Mouse (Mus musculus): ENCODE data around the gene Hacd3. TPM values are rescaled to one million over a fixed set of nuclear protein-coding genes. Genes with fewer than 3 reads are reported as not detected.

Hacd3 gene
- total and polyA plus RNA-seq, 3 experiments: 30.4 to 68.7 (median 41.5) TPM

- Histone ChIP-seq H3K79me2 (replicated peaks; ENCODE audit: control insufficient read depth, extremely low read depth, insufficient read depth, poor library complexity, severe bottlenecking) (peaks cover 18% of the 10 kb centered on the region), H3K4me1 (ENCODE audit: control insufficient read depth in 1 of 2, insufficient read depth in 2 of 2) (peaks cover 3 to 47% of the 10 kb centered on the region in 2 experiments), H3K9ac (ENCODE audit: insufficient read depth, low read depth) (no peak overlapping the region), H3K4me3 (replicated peaks in 1 of 3; ENCODE audit: low read depth in 2 of 3, low read length in 2 of 3, poor library complexity in 1 of 3) (no peak overlapping the region), H3K27ac (ENCODE audit: insufficient read depth, low read depth) (no peak overlapping the region), H3K4me2 (ENCODE audit: insufficient read depth, low read depth, poor library complexity, severe bottlenecking) (no peak overlapping the region), H3K27me3 (replicated peaks) (no peaks in the 10 kb centered on the region), H3K36me3 (replicated peaks in 1 of 2; ENCODE audit: control insufficient read depth in 1 of 2, insufficient read depth in 1 of 2, low read length in 1 of 2) (peaks cover 2 to 18% of the 10 kb centered on the region in 2 experiments), H3K9me3 (replicated peaks; ENCODE audit: low read length) (no peaks in the 10 kb centered on the region)
- DNase-seq (ENCODE audit: extremely low read depth): no peak
- in situ Hi-C loops (cut with MboI; ENCODE audit: low pct_ligation_motif_present, low pct_unique_long_range_greater_than_20kb, low sequenced_read_pairs): no loop called here
- dilution Hi-C loops (cut with MboI; ENCODE audit: extremely low pct_ligation_motif_present, extremely low pct_unique_long_range_greater_than_20kb, low sequenced_read_pairs): no loop called here
- TF ChIP-seq IRF4 (IDR thresholded peaks at IDR 0.05; ENCODE audit: low read depth, low read length): no peak
- TF ChIP-seq CHD1 (IDR thresholded peaks at IDR 0.05; ENCODE audit: low read depth, low read length): no peak
These were observed 5.1 kb downstream of the Hacd3 start for GRCm38 (mm10) chr9:65016241-65016977.

GRCm38 (mm10) chr9:65015461-65016222, 5.9 kb downstream of the Hacd3 start:
- no peaks in the 10 kb centered on the region for H3K27me3 ChIP-seq (replicated peaks)
- peaks cover 18% of the 10 kb centered on the region for H3K79me2 ChIP-seq (replicated peaks; ENCODE audit: control insufficient read depth, extremely low read depth, insufficient read depth, poor library complexity, severe bottlenecking)
- H3K4me1 ChIP-seq (ENCODE audit: control insufficient read depth in 1 of 2, insufficient read depth in 2 of 2): peaks cover 7 to 54% of the 10 kb centered on the region in 2 experiments
- no peak for DNase-seq (ENCODE audit: extremely low read depth)
- dilution Hi-C loops (cut with MboI; ENCODE audit: extremely low pct_ligation_motif_present, extremely low pct_unique_long_range_greater_than_20kb, low sequenced_read_pairs): no loop called here
- peaks cover 2 to 18% of the 10 kb centered on the region in 2 experiments for H3K36me3 ChIP-seq (replicated peaks in 1 of 2; ENCODE audit: control insufficient read depth in 1 of 2, insufficient read depth in 1 of 2, low read length in 1 of 2)
- no peak for TF ChIP-seq MXI1 (IDR thresholded peaks at IDR 0.05; ENCODE audit: low read depth, low read length)
- TF ChIP-seq POLR2A (IDR thresholded peaks at IDR 0.05; ENCODE audit: low read depth, low read length): no peak
- no peak for TF ChIP-seq MAX (IDR thresholded peaks at IDR 0.05; ENCODE audit: low read length)
- TF ChIP-seq CTCF (conservative IDR thresholded peaks at IDR 0.05 in 1 of 2, IDR thresholded peaks at IDR 0.05 in 1 of 2; ENCODE audit: low read depth in 2 of 2, low read length in 2 of 2): no peak
- TF ChIP-seq ZKSCAN1 (IDR thresholded peaks at IDR 0.05; ENCODE audit: borderline replicate concordance, low read depth, low read length): no peak
- TF ChIP-seq ZMIZ1 (IDR thresholded peaks at IDR 0.05; ENCODE audit: low read depth, low read length): no peak
- no peak for TF ChIP-seq USF1 (IDR thresholded peaks at IDR 0.05; ENCODE audit: low read depth, low read length)
- no peak for TF ChIP-seq SMC3 (IDR thresholded peaks at IDR 0.05; ENCODE audit: low read depth, low read length)
- TF ChIP-seq EP300 (IDR thresholded peaks at IDR 0.05; ENCODE audit: low read length): no peak
- TF ChIP-seq USF2 (conservative IDR thresholded peaks at IDR 0.05; ENCODE audit: low read depth, low read length): no peak
- no peak for TF ChIP-seq GABPA (IDR thresholded peaks at IDR 0.05; ENCODE audit: insufficient replicate concordance, low read depth, low read length)
- TF ChIP-seq RCOR1 (conservative IDR thresholded peaks at IDR 0.05; ENCODE audit: low read depth, low read length): no peak
- no peak for TF ChIP-seq ELF1 (IDR thresholded peaks at IDR 0.05; ENCODE audit: low read depth, low read length)
- no peak for TF ChIP-seq ETS1 (conservative IDR thresholded peaks at IDR 0.05; ENCODE audit: low read depth, low read length)
- no peak for TF ChIP-seq PAX5 (IDR thresholded peaks at IDR 0.05; ENCODE audit: low read length)
- no peak for TF ChIP-seq TCF12 (IDR thresholded peaks at IDR 0.05; ENCODE audit: low read depth, low read length)
- TF ChIP-seq HCFC1 (IDR thresholded peaks at IDR 0.05; ENCODE audit: low read depth, low read length): no peak
- H3K27ac ChIP-seq (ENCODE audit: insufficient read depth, low read depth): no peak overlapping the region
- H3K9me3 ChIP-seq (replicated peaks; ENCODE audit: low read length): no peaks in the 10 kb centered on the region
- H3K9ac ChIP-seq (ENCODE audit: insufficient read depth, low read depth): no peak overlapping the region
- no peak overlapping the region for H3K4me3 ChIP-seq (replicated peaks in 1 of 3; ENCODE audit: low read depth in 2 of 3, low read length in 2 of 3, poor library complexity in 1 of 3)
- H3K4me2 ChIP-seq (ENCODE audit: insufficient read depth, low read depth, poor library complexity, severe bottlenecking): no peak overlapping the region
- in situ Hi-C loops (cut with MboI; ENCODE audit: low pct_ligation_motif_present, low pct_unique_long_range_greater_than_20kb, low sequenced_read_pairs): no loop called here
